Mouse (Mus musculus) A20 (cell line): Measurements from ENCODE around the gene Hunk.
A peak's percentile ranks its signal among the peaks of the same experiment; 100 is the strongest.

Experiments used
- DNase-seq: peaks from one replicate; pipeline ENCODE4 v3.0.0-alpha.2; 2011; ENCODE audit warnings: low read depth, low spot score

Hunk gene

DNA sequence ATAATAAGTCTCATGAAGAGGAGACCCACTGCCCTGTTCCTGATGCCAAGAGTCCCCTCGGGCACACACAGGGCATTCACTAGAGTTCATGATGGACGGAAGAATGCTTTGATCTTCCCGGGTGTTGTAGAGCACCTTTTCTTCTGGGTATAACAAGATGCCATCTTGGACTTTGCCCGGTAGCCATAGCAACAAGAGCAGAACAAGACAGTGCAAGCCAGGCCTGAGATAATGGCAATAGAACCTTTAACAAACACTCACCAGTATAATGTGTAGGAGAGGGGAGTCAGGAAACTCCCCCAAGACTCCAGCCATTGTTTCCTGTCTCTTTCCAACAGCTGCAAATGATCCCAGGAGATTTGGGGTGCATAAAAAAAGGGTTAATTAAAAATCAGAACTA is 8.9 kb downstream of the Hunk start:
- no peak for DNase-seq

DNA sequence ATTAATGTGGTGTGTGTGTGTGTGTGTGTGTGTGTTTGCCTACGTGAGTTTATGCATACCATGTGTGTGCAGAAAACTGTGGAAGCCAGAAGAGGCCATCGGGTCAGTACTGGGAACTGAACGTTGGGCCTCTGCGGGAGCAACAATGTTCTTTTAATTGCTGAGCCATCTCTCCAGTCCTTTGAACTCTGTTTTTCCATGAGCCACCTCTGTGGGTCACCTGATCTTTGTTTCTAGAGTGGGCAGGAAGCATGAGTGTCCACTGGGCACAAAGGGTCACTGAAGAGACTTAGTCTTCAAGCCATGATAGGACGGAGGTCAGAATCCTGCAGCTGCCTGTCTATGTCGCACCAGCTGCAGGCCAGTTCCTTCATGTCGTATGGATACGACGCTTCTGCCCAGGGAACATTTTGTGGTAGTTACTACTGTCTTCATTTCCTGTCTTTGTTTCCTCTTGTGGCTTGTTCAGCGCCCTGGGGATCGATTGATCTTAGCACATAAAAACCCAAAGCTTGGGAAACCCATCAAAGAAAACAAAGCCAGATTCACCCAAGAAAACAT is 10.3 kb downstream of the Hunk start:
- no peak for DNase-seq

DNA sequence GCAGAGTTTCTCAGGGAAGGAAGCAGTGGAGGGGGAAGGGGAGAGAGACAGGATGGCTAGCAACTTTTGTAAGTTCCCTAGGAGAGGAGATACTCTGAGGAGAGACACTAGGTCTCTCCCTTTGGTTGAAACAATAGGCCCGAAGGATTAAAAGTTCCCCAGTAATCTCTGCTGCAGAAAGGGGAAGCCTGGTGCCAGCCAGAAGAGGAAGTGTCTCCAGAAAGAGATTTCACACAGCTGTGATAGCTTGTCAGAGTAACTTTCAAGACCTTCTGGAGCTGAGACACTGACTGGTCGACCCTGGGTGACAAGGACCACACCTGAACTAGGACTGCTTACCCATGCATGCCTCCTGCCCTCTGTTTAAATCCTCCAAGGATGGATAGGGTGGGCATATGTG is 11.1 kb downstream of the Hunk start:
- peak; percentile 55 for DNase-seq

DNA sequence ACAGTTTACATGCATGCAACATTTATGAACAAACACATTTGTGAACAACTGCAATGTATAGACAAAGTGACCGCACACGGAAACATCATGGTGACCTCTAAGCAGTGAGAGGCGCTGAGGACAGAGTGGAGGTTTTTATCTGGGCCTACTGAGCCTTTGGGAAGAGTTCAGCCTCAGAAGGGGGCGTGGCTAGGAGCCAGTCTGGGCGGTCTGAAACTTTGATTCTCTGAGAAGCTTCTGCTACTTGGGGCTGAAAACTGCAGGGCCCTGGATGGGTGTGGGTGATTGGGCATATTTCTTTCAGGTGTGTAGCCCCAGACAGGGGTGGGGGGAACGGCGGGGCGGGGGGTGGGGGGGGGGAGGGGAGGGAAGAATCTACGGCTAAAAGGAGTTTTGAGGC is 14.5 kb downstream of the Hunk start:
- DNase-seq: no peak

DNA sequence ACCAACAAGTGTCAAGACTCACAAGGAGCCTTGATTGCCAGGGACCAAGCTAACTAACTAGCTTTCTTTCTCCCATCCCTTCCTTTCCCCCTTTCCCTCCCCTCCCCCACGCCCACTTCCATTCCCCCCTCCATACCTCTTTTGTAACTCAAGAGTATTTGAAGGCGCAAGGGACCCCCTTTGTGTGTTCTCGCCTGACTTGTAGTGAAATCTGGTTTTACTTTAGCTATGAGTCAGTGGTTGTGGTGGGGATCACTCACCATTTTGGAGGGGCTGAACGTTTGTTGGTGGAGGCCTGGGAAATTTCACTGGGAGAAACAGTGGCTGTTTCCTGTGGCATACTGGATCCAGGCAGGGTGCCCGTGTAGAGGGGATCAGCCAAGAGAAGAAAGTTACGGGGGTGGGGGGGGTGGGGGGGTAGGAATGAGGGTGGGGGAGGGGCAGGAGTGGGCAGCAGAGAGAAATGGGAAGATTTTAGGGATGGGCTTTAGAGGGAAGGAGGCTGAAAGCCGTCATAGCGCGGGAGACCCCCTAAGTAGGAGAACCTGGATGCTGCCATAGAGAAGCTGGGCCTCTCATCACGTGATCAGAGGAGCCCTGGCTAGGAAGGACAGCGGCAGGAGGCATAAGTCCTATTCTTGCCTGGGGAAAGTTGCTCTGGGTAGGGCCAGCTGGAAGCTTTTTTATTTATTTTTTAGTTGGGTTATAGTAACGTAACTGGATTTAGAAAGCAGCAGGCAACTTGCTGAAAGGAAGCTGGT is 15.3 kb downstream of the Hunk start:
- DNase-seq: no peak

DNA sequence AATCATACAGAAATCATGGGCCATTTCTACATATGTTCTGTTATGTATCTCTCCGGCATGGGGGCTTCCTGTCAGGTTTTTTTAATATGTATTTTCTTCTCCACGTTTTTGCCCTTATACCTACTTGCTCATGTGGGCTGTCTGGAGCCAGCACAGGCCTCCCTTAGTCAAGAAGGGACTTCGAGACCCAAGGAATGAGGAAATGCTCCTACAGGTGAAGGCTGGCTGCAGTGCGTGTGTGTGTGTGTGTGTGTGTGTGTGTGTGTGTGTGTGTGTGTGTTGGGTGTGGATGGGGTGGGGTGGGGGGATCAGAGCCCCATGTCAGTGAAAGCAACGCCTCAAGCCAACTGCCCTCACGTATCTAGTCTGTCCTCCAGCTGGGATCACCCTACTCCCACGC is 16.5 kb downstream of the Hunk start:
- no peak for DNase-seq

DNA sequence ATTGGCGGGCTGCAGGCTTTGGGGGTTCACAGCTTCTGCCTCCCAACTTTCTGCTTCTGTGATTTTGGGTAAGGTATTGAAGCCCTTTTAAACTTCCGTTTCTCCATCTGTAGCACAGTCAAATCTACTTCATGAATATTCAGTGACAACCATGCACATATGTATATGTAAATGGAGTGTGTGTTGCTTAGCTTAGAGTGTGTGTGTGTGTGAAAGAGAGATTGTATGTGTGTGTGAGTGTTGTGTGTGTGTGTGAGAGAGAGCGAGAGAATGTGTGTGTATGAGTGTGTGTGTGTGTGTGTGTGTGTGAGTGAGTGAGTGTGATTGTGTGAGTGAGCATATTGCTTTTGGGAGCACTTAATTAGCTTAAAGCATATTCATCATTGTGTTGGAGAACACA is 19.4 kb downstream of the Hunk start:
- DNase-seq: no peak

DNA sequence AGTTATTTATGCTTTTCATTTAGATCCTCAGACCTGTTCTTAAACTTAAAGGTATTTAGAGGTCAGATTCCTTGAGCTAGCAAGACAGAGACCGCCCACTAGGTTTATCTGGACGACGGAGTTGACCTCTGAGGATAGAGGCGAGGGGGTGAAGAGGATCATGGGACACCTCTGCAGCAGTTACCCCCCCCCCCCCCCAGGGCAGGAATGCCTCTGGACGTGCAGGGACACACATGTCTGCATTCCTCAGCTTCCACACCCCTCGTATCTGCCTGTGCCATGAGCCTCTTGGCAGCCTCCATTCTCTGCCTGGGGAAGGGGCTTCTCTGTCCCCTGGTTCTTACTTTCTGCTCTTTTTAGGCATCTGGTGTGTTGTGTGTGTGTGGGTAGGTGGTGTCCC is 19.8 kb downstream of the Hunk start:
- DNase-seq: no peak

DNA sequence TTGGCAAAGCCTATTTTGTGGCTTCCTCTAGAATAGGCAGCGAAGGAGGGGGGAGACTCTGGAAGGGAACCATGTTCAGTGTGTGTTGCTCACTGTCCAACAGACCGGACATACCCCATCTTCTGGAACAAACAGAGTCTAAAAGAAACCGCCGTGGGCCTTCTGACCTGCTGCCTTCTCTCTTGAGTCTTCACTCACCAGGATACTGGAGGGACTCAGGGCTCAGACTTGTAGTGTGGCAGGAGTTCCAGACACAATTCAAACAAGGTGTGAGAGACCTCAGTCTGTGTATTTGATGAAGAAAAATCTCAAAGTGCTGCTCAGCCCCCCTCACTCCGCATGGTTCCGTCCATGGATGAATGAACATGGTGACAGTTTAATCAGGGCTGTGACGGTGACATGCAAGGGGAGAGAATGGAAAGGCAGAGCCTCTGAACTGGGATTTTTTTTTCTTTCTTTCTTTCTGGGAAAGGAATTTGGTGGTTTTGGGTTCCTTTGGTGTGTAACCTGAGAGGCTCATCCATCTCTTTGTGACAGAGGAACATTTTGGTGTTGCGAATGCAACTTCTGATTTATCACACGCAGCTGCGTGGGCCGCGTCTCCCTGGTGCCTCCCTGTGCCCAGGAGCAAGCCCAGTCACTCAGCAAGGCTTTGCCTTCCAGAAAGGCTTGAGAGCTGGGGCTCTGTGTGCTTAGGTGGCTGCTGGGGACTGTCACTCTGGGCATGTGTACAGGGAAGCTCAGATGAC is 21.9 kb downstream of the Hunk start:
- no peak for DNase-seq

DNA sequence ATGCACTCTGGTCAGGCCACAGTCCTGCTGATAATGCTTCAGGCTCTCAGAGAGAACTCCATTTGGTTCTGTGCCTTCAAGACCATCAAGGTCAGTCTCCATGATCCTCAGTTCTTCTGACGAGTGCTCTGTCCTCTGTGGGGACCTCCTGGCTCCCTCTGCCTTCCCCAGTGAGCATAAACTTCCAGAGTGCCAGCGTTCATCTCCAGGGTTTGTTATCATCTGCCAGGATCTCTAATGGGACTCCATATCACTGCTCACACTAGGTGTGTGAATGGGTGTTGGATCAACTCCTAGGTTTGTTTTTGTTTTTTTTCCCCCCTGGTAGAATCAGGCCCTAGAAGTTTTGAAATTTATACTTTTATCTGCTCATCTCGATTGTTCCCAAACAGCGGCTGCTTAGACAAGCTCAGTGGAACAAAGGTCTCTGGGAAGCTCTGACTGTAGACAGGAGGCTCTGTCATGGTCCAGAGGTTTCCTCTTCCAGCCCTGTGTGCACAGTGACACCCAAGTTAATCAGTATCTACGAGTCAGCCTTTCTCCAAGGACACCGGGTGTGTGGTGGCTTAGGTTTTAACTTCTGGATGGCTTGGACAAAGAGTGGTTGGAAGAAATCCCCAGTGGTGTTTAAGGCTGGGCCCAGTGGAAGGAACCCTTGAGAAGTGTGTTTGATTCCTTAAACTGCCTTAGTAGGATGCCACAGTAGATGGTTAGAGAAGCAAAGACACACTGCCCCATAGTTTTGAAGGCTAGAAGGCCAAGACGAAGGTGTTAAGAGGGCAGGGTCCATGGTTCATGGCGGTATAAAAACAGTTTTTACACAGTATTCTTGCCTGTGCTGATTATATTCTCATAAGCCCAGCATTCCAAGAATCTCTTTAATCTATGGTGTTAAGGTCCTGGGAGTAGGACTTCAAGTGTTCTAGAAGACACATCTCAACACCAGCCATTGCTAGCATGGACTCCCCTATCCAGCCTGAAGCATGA is 26.6 kb downstream of the Hunk start:
- DNase-seq: no peak

DNA sequence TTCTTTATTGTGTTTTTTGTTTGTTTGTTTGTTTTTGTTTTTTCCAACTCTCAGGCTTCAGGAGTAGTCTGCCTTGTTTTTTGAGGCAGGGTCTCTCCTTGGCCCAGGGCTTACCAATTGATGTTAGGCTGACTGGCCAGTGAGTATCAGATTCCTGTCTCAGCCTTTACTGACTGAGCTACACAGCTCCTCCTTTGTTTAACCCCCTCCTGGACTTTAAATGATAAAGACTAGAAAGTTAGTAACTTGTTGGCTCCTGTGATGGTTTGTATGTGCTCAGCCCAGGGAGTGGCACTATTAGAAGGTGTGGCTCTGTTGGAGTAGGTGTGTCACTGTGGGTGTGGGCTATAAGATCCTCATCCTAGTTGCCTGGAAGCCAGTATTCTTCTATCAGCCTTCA is 30.8 kb downstream of the Hunk start:
- no peak for DNase-seq

DNA sequence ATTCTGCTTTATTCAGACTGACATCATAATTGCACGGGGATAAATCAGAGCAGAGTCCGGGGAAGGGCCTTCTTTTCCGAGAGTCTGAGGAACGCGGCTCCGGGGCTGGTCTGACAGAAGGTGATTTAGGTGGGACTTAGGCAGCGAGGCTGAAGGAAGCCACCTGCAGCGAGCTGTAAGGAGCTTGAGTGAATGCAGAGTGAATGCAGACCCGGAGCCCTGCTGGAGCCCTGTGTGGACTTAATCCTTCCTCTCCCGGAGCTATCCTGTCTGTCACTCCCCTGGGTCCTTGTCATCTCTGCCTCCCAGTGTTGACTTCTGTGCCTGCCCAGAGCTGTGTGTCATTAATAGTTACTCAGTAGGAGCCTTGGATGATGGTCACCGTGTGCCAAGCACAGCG is 32.8 kb downstream of the Hunk start:
- DNase-seq: no peak

DNA sequence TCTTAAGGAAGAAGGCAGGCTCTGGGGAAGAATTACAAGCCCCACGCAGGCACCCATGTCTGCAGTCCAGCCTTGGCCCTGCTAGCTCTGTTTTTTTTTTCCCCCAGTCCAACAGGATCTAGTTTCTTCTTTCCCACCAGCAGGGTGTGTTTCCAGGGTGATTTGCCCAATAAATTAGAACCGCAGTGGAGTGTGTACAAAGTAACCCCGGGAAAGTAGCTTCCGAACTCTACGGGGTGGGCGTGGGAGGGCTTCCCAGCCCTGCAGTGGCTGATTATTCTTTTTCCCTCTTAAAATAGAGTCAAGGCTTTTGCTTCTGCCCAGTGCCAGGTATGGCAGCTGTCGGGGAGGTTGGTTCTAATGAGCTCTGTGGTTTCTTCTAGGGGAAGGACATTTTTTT is 35.3 kb downstream of the Hunk start:
- DNase-seq: no peak

DNA sequence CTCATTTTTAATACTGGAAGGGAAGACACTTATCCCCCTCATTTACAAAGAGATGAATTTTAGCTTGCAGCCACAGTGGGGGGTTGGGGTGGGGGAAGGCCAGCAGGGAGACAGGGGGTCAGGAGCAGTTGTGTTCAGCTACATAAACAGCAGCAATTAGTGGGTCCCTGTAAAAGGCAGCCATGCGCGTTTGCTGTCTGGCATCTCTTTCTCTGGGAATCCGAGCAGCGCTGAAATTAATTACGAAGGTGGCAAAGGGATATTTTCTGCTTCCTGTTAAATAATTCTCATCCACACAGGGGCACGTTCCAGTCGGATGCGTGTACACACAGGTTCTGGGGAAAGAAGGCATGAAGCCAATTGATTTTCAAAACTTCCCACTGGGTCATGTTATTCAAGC is 35.7 kb downstream of the Hunk start:
- no peak for DNase-seq

DNA sequence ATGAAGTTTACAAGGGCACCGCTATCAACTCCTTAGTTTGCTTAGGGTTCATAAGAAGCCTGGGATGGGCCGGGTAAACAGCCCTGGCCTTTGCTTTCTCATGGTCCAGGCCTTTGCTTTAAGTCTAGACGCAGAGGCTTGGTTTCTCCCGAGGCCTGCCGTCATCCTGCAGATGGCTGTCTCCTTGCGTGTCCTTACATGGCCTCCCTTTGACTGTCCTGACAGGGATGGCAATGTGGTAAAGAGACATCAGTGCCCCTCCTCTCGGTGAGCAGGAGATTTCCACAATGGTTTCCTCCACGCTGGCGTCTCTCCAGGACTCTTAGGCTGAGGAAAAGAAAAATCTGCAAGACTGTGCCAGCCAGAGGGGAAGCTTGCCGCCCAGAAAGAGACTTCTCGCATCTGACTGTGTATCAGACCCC is 36.3 kb downstream of the Hunk start:
- DNase-seq: no peak

DNA sequence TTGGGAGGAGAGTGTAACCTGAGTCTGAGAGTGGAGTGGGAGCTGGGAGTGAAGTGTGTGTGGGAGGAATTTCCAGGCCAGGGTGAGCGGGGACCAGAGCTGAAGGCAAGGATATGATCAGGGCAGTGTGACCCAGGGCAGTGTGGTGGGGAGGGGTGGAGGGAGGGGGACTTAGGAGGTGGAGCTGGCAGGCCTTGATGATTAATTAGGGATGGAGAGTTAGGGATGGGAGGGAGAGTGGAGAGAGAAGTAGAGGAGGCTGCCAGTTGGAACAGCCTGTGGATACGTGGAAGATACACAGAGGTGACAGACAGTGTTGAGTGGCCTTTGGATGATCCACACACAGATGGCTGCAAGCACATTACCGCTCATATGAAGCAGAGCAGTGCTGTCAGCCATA is 38.1 kb downstream of the Hunk start:
- no peak for DNase-seq

DNA sequence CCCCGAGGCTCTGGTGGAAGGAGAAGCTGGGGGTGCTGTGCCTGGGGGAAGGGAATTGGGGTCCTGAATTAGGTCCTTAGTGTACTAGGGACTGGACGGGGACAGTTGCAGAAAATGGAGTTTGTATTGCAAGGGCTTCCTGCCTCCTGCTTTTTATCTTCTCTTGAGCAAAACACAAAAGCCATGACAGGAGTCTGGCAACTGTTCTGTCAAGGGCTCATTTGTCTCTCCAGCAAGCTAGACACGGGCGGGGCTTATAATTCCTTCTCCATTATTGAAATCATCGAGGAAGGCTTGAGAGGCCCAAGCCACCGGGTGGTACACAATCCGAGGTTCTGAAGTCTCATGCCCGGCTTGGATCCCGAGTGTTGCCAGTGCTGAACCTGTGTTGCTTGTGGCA is 38.6 kb downstream of the Hunk start:
- DNase-seq: no peak

DNA sequence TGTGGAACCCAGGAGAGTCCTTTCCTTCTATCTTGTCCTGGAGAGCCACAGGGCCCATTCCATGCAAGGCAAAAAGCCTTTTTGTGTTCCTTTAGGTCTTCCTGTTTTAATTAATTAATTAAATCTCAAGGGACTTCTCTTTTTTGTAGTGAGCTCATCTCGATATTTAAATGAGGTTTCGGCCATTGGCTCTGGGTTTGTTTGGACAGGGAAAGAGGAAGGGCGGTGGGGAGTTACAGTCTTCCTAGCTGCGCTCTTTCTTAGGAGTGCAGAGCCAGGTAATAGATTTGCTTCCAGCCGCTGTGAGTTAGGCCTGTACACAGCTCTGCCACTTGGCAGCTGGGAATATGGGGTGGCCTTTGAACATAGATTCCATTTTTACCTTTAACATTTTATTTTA is 40.4 kb downstream of the Hunk start:
- no peak for DNase-seq

DNA sequence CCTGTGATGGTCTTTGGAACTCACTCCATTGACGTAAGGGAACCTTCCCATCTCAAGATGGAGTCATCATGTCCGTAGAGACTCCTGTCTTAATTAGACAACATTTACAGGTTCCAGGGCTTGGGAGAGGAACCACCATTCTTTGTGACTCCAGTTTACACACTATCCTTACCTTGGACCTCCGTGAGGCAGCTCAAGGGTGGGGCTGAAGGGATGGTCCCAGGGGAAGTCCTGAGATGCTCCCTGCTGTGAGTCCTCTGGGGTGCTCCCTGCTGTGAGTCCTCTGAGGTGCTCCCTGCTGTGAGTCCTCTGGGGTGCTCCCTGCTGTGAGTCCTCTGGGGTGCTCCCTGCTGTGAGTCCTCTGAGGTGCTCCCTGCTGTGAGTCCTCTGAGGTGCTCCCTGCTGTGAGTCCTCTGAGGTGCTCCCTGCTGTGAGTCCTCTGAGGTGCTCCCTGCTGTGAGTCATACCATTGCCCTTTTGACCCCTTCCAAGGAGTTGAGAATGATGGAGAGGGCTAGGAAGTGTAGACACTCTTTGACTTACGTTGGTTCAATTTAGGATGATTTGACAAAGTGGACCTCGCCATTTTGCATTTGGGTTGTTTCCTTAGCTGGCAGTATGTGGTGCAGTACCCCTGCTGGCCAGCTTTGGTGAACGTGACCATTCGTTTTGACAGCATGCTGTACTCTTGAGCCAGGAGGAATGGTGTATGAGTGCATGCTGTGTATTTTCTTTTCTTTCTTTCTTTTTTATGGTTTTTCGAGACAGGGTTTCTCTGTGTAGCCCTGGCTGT is 42.2 kb downstream of the Hunk start:
- DNase-seq: no peak

DNA sequence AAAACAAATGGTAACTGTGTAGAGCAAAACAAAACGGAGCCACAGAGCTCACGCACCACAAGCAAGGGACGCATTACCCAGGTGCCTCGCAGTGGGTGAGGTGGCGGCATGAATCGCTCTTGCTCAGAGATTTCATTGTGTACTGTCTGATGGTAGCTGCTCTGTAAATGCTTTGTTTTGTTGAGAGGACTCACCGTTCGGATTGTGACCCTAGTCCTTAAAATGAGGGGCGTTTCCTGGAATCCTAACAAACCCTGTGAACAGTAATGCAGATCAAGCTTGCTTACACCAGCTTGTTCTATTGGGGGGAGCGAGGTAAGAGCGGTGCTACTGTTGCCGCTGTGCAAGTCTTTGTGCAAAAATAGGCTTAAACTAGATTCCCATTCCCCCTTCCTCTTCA is 47.7 kb downstream of the Hunk start:
- DNase-seq: no peak

DNA sequence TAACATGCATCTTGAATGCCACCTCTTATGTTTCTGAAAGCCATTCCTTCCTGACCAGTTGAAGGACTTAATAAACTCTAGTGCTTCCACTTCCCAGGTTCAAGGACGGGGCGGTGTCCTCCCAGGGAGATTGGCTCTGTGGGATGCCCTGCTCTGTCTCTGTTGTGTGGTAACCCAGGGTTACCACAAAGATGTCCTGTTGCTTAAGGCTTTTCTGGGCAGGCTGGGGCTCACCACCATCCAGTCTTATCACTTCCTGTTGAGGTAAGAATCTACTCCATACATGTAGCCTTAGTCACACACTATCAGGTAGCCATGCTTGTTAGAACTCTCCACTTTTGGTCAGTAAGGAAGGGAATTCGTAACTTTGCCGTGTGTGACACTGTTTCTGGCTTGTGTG is 49.4 kb downstream of the Hunk start:
- DNase-seq: no peak
